Mouse (Mus musculus) liver, embryonic 13.5 days (tissue): ENCODE results near the gene Pfkp. TPM values are rescaled to one million over a fixed set of nuclear protein-coding genes. Genes with fewer than 3 reads are reported as not detected.

Experiments used
- ATAC-seq: fragments of 200-750 bp; cut with Nextera tagmentation; 2 replicates; pipeline ENCODE4 v1.8.0; 2017; ENCODE audit warnings: low read depth, mild to moderate bottlenecking, moderate number of reproducible peaks, moderate library complexity
- DNase-seq: peaks from one replicate; pipeline ENCODE4 v3.0.0; 2022
- H3K27ac ChIP-seq: fragments of 300-500 bp; sonication (generic); 2 replicates; pipeline ENCODE4 v1.5.1; 2015; ENCODE audit warnings: moderate library complexity, mild to moderate bottlenecking, inconsistent platforms
- H3K27me3 ChIP-seq: fragments of 300-500 bp; sonication (generic); 2 replicates; pipeline ENCODE4 v1.6.1; 2015; ENCODE audit warnings: mild to moderate bottlenecking, inconsistent platforms
- H3K36me3 ChIP-seq: fragments of 300-500 bp; sonication (generic); 2 replicates; pipeline ENCODE4 v1.6.1; 2015; ENCODE audit warnings: mild to moderate bottlenecking, inconsistent platforms
- H3K4me1 ChIP-seq: fragments of 300-500 bp; sonication (generic); replicated peaks from 2 replicates; pipeline ENCODE4 v1.6.1; 2015; ENCODE audit warnings: inconsistent platforms
- H3K4me2 ChIP-seq: fragments of 300-500 bp; sonication (generic); 2 replicates; pipeline ENCODE4 v1.6.1; 2015; ENCODE audit warnings: inconsistent platforms, mild to moderate bottlenecking, moderate library complexity
- H3K4me3 ChIP-seq: fragments of 300-500 bp; sonication (generic); replicated peaks from 2 replicates; pipeline ENCODE4 v1.5.1; 2015; ENCODE audit warnings: mild to moderate bottlenecking, inconsistent platforms
- H3K9ac ChIP-seq: fragments of 300-500 bp; sonication (generic); 2 replicates; pipeline ENCODE4 v1.6.1; 2015; ENCODE audit warnings: mild to moderate bottlenecking, inconsistent platforms
- H3K9me3 ChIP-seq: fragments of 300-500 bp; sonication (generic); replicated peaks from 2 replicates; pipeline ENCODE4 v1.6.1; 2016; ENCODE audit warnings: inconsistent platforms
- WGBS: fragments of 180-500 bp; shearing (Covaris S2); methylation state at CpG from one replicate; pipeline ENCODE4 v1.1.7; 2015; ENCODE audit not compliant: insufficient replicate concordance; 5-methylcytosine and 5-hydroxymethylcytosine counted together
- polyA plus RNA-seq: library from polyadenylated mRNA; unstranded; fragments of >200 nt; fragmentation: Nextera tagmentation; extraction: Ambion mirVana; gene quantifications from 2 replicates; pipeline ENCODE4 v1.2.1, GENCODE M21; 2015

Pfkp gene
- polyA plus RNA-seq, 1 experiment from 2014 or later: 6.2 TPM

- H3K9ac ChIP-seq: no peak overlapping the region
- no peak overlapping the region for H3K27ac ChIP-seq
- no peaks in the 10 kb centered on the region for H3K27me3 ChIP-seq
- H3K9me3 ChIP-seq: no peaks in the 10 kb centered on the region
- ATAC-seq (no peak), DNase-seq (no peak)
- H3K4me1 ChIP-seq: peaks cover 21% of the 10 kb centered on the region
- H3K36me3 ChIP-seq: no peaks in the 10 kb centered on the region
- H3K4me3 ChIP-seq: no peak overlapping the region
- 75% methylated on average over 4 of the region's 4 CpGs for WGBS
- no peak overlapping the region for H3K4me2 ChIP-seq
Measured at GRCm38 (mm10) chr13:6636976-6637375, 11.6 kb downstream of the Pfkp start.

- no peak overlapping the region for H3K4me3 ChIP-seq
- H3K9me3 ChIP-seq: no peaks in the 10 kb centered on the region
- DNase-seq: no peak
- no peaks in the 10 kb centered on the region for H3K27me3 ChIP-seq
- no peak overlapping the region for H3K9ac ChIP-seq
- H3K27ac ChIP-seq: no peak overlapping the region
- no peak overlapping the region for H3K4me2 ChIP-seq
- H3K36me3 ChIP-seq: no peaks in the 10 kb centered on the region
- WGBS: 41% methylated on average over 6 of the region's 6 CpGs
- peak; percentile 47; the same call in 1 of the 2 replicates for ATAC-seq
- peaks cover 21% of the 10 kb centered on the region for H3K4me1 ChIP-seq
Measured at GRCm38 (mm10) chr13:6636520-6636919, 12.1 kb downstream of the Pfkp start.

DNA sequence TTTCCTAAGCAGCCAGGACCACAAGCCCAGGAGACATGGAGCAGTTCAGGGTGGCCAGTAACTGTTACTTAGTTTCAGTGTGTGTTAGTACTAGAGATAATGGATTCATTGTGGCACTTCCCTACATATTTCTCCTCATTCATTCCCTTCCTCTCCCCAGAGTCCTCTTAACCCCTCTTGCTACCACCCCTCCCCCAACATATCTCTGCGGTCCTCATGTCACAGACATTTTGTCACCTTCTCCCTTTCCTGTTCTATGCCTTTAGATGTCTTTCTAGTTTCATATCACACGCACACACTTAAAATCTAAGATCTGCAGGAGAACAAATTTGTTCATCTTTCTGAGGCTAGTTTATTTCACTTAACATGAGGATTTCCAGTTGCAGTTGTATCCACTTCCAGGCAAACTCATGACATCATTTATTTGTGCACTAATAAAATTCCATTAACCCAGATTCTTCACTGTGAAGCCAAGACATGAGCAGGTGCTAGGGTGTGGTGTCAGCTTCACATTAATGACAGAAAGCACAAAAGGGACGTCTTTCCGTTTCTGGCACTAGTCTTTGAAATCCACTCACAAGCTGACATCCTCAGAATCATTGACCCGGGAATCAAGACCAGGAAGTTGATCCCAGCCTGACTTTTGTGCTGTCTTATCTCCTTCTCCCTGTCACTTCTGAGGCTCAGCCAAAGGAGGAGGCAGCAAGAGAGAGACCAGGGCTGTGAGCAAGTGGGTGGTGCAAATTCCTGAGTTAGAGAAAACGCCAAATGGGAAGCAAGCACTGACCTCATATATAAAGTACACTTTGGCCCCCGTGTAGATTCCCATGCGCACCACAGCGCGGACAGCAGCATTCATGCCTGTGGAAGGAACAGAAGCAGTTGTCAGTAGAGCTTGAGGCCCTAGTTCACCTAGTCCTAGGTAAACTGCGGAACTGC lies 13.2 kb downstream of the Pfkp start:
- ATAC-seq (no peak), DNase-seq (no peak)
- Histone ChIP-seq H3K4me3 (no peak overlapping the region), H3K9me3 (no peaks in the 10 kb centered on the region), H3K4me2 (no peak overlapping the region), H3K9ac (no peak overlapping the region), H3K4me1 (peaks cover 21% of the 10 kb centered on the region), H3K36me3 (no peaks in the 10 kb centered on the region), H3K27ac (no peak overlapping the region), H3K27me3 (no peaks in the 10 kb centered on the region)
- WGBS: 55% methylated on average over 11 of the region's 11 CpGs

DNA sequence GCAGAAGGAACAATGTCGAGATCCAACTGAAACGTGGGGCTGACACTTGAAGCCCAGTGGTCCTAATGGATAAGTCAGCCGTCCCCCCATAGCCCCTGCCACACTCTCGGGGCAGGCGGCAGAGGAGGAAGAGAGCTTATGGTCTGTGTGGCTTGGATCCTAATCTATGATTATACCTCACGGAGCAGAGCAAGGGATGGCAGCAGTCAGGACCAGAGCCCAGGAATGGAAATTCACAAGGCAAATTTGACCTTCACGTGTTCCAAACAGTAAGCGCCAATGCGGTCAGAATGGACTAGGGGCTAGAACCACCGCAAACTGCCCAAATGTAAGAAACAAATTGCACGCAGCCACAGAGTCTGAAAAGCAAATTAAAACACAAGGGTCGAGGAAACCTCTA lies 14.5 kb downstream of the Pfkp start:
- Histone ChIP-seq H3K4me1 (peaks cover 21% of the 10 kb centered on the region), H3K4me2 (no peak overlapping the region), H3K36me3 (no peaks in the 10 kb centered on the region), H3K9ac (no peak overlapping the region), H3K27ac (no peak overlapping the region), H3K4me3 (no peak overlapping the region), H3K9me3 (no peaks in the 10 kb centered on the region), H3K27me3 (no peaks in the 10 kb centered on the region)
- WGBS: 69% methylated on average over 12 of the region's 12 CpGs
- DNase-seq (no peak), ATAC-seq (no peak)

DNA sequence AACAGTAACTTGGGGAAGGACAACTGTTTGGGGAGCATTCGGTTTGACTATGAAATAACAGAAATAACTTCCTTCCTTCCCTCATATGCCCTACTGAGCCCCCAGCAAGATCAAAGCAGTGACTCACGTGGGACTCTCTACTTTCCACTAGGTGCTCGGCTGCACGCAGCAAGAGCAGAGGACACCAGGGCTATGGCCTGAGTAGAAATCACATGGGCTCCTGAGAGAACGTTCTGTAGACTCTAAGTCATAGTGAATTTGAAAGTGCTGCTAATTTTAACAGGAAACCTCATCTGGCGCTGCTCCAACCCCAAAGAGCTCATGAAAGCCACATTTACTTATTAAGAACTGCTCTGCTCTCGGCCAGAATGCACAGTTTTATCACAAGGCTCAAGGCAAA lies 15.1 kb downstream of the Pfkp start:
- no peaks in the 10 kb centered on the region for H3K9me3 ChIP-seq
- peak; percentile 16; the same call in 1 of the 2 replicates for ATAC-seq
- H3K27ac ChIP-seq: no peak overlapping the region
- no peaks in the 10 kb centered on the region for H3K27me3 ChIP-seq
- H3K9ac ChIP-seq: no peak overlapping the region
- no peak for DNase-seq
- peaks cover 21% of the 10 kb centered on the region for H3K4me1 ChIP-seq
- no peak overlapping the region for H3K4me2 ChIP-seq
- no peaks in the 10 kb centered on the region for H3K36me3 ChIP-seq
- no peak overlapping the region for H3K4me3 ChIP-seq
- WGBS: 50% methylated on average over 7 of the region's 7 CpGs

- no peak for ATAC-seq
- Histone ChIP-seq H3K4me1 (peaks cover 21% of the 10 kb centered on the region), H3K4me3 (no peak overlapping the region), H3K9me3 (no peaks in the 10 kb centered on the region), H3K4me2 (no peak overlapping the region), H3K27ac (no peak overlapping the region), H3K27me3 (no peaks in the 10 kb centered on the region), H3K36me3 (no peaks in the 10 kb centered on the region), H3K9ac (no peak overlapping the region)
- DNase-seq: no peak
- 51% methylated on average over 4 of the region's 4 CpGs for WGBS
Measured at GRCm38 (mm10) chr13:6632935-6633334, 15.6 kb downstream of the Pfkp start.

DNA sequence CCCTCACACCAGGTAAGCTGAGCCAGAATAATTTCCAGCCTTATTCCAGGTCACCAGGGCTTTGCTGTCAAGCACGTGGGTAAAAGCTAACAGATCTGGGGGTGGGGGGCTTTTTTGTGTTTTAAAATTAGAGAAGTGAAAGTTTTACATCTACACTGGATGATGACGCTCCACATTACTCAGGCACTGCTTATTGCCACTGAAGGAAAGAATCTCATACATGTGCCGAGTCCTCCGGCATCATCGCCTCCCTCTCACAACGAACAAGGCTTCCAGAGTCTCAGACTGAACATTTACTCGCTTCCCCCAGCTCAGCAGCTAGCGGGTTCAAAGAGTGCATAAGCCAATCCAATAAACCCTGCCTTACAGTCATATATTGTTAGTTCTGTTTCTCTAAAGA lies 16.1 kb downstream of the Pfkp start:
- H3K4me1 ChIP-seq: peaks cover 21% of the 10 kb centered on the region
- 72% methylated on average over 8 of the region's 8 CpGs for WGBS
- H3K9ac ChIP-seq: no peak overlapping the region
- H3K27ac ChIP-seq: no peak overlapping the region
- H3K9me3 ChIP-seq: no peaks in the 10 kb centered on the region
- H3K4me3 ChIP-seq: no peak overlapping the region
- no peak for DNase-seq
- no peaks in the 10 kb centered on the region for H3K27me3 ChIP-seq
- H3K4me2 ChIP-seq: no peak overlapping the region
- ATAC-seq: no peak
- H3K36me3 ChIP-seq: no peaks in the 10 kb centered on the region

GRCm38 (mm10) chr13:6631772-6632510 lies 16.6 kb downstream of the Pfkp start:
- ATAC-seq (no peak), DNase-seq (no peak)
- WGBS: 79% methylated on average over 12 of the region's 12 CpGs
- Histone ChIP-seq H3K36me3 (no peaks in the 10 kb centered on the region), H3K4me1 (peaks cover 17% of the 10 kb centered on the region), H3K27ac (no peak overlapping the region), H3K9ac (no peak overlapping the region), H3K9me3 (no peaks in the 10 kb centered on the region), H3K4me2 (no peak overlapping the region), H3K4me3 (no peak overlapping the region), H3K27me3 (no peaks in the 10 kb centered on the region)

DNA sequence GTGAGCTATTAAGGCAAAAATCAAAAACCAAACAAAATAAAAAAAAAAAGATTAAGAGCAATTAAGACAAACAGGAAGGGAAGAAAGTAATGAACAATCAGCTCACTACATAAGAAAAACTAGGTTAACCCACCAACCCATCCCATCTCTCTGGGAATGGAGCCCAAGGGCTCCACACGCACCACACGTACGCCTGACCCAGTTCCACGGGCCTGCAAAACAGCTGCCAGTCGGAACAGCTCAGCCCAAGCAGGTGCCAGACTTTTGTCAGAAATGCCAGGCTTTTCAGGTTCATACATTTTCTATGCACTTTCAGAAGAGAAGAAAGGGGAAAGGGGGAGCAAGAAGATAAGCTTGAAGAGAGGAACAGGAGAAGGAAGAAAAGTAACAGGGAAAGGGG lies 17.9 kb downstream of the Pfkp start:
- Histone ChIP-seq H3K36me3 (no peaks in the 10 kb centered on the region), H3K4me1 (peaks cover 6% of the 10 kb centered on the region), H3K4me2 (no peak overlapping the region), H3K4me3 (no peak overlapping the region), H3K9ac (no peak overlapping the region), H3K9me3 (no peaks in the 10 kb centered on the region), H3K27me3 (no peaks in the 10 kb centered on the region), H3K27ac (no peak overlapping the region)
- ATAC-seq (no peak), DNase-seq (no peak)
- 79% methylated on average over 5 of the region's 5 CpGs for WGBS

GRCm38 (mm10) chr13:6629927-6630326 lies 18.6 kb downstream of the Pfkp start:
- H3K4me3 ChIP-seq: no peak overlapping the region
- H3K4me1 ChIP-seq: 0 out of 2 replicates have a peak, but pooled peaks cover 3% of the 10 kb centered on the region
- H3K9me3 ChIP-seq: no peaks in the 10 kb centered on the region
- 66% methylated on average over 5 of the region's 5 CpGs for WGBS
- no peak overlapping the region for H3K9ac ChIP-seq
- no peaks in the 10 kb centered on the region for H3K36me3 ChIP-seq
- ATAC-seq (no peak), DNase-seq (no peak)
- no peak overlapping the region for H3K27ac ChIP-seq
- H3K4me2 ChIP-seq: no peak overlapping the region
- H3K27me3 ChIP-seq: no peaks in the 10 kb centered on the region

DNA sequence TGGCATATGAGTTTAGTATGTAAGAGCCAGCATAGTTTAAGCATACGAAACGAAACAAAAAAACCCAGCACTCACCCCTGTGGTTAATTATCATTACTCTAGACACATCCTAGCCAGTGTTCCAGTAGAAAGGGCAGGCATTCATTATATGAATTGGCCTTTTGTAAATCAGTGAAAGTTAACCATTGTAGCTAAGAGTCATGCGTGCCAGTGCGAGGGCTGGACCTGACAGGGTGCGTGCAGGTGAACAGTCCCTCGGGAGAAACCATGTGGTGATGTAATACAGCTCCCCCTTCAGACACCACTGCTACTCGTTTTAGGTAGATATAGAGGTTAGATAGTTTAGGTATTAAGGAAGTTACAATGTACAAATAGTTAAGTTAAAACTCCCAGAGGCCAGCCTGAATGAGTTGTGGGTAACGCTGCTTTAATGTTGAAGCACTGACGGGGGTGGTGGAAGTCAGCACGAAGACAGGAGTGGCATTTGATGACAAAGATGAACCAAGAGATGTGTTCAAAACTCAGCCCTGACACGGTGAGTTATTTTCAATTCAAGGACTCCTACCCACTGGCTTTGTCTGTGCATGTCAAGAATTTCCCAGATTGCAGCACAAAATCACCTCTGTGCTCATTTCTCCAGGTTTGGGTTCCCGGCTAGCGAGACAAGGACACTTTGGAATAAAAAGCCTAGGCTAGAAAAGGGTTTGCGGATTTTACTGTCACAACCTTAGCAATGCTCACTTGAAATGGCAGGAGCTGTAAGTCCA lies 19.4 kb downstream of the Pfkp start:
- 72% methylated on average over 14 of the region's 14 CpGs for WGBS
- 0 out of 2 replicates have a peak, but pooled peaks cover 3% of the 10 kb centered on the region for H3K4me1 ChIP-seq
- H3K4me2 ChIP-seq: no peak overlapping the region
- H3K9ac ChIP-seq: no peak overlapping the region
- no peaks in the 10 kb centered on the region for H3K27me3 ChIP-seq
- no peak overlapping the region for H3K4me3 ChIP-seq
- no peak for DNase-seq
- ATAC-seq: no peak
- H3K27ac ChIP-seq: no peak overlapping the region
- no peaks in the 10 kb centered on the region for H3K36me3 ChIP-seq
- no peaks in the 10 kb centered on the region for H3K9me3 ChIP-seq
